Mouse (Mus musculus): Measurements from ENCODE around the gene Ccni. TPM values are rescaled to one million over a fixed set of nuclear protein-coding genes. Genes with fewer than 3 reads are reported as not detected.

The Ccni gene
- polyA plus RNA-seq, 1 experiment from 2014 or later: 147 TPM

- H3K9me3 ChIP-seq (ENCODE audit: control insufficient read depth, low read length): no peaks in the 10 kb centered on the region
- no peak overlapping the region for H3K4me2 ChIP-seq (ENCODE audit: low read depth, severe bottlenecking)
- H3K27ac ChIP-seq (replicated peaks; ENCODE audit: low read depth, low read length): no peak overlapping the region
- no peak overlapping the region for H3K9ac ChIP-seq (ENCODE audit: low read length)
- no peaks in the 10 kb centered on the region for H3K4me1 ChIP-seq (ENCODE audit: control insufficient read depth, insufficient read depth, low read length)
- peaks cover 32% of the 10 kb centered on the region for H3K36me3 ChIP-seq (ENCODE audit: control insufficient read depth, insufficient read depth, low read length)
- ATAC-seq (ENCODE audit: insufficient number of reproducible peaks, low FRiP score, low TSS enrichment, low read depth): no peak
- peak; percentile 58 for DNase-seq (ENCODE audit: low spot score)
- 81% methylated on average over 3 of the region's 3 CpGs for WGBS
- H3K4me3 ChIP-seq (ENCODE audit: low read depth, low read length): no peak overlapping the region
- H3K27me3 ChIP-seq (ENCODE audit: control insufficient read depth, insufficient read depth, low read length): no peaks in the 10 kb centered on the region
These were observed 42.8 kb downstream of the Ccni start for GRCm38 (mm10) chr5:93163541-93163940.

GRCm38 (mm10) chr5:93154401-93154800 lies 51.9 kb downstream of the Ccni start:
- Histone ChIP-seq H3K4me3 (ENCODE audit: low read depth, low read length) (no peak overlapping the region), H3K27me3 (ENCODE audit: control insufficient read depth, insufficient read depth, low read length) (no peaks in the 10 kb centered on the region), H3K9me3 (ENCODE audit: control insufficient read depth, low read length) (no peaks in the 10 kb centered on the region), H3K9ac (ENCODE audit: low read length) (no peak overlapping the region), H3K27ac (replicated peaks; ENCODE audit: low read depth, low read length) (no peak overlapping the region), H3K4me1 (ENCODE audit: control insufficient read depth, insufficient read depth, low read length) (no peaks in the 10 kb centered on the region), H3K36me3 (ENCODE audit: control insufficient read depth, insufficient read depth, low read length) (peaks cover 11% of the 10 kb centered on the region), H3K4me2 (ENCODE audit: low read depth, severe bottlenecking) (no peak overlapping the region)
- DNase-seq (ENCODE audit: low spot score): no peak
- no peak for ATAC-seq (ENCODE audit: insufficient number of reproducible peaks, low FRiP score, low TSS enrichment, low read depth)
- WGBS: 94% methylated on average over 11 of the region's 11 CpGs

- Histone ChIP-seq H3K9me3 (ENCODE audit: control insufficient read depth, low read length) (no peaks in the 10 kb centered on the region), H3K36me3 (ENCODE audit: control insufficient read depth, insufficient read depth, low read length) (peaks cover 10% of the 10 kb centered on the region), H3K27me3 (ENCODE audit: control insufficient read depth, insufficient read depth, low read length) (no peaks in the 10 kb centered on the region), H3K9ac (ENCODE audit: low read length) (no peak overlapping the region), H3K4me3 (ENCODE audit: low read depth, low read length) (no peak overlapping the region), H3K4me2 (ENCODE audit: low read depth, severe bottlenecking) (no peak overlapping the region), H3K4me1 (ENCODE audit: control insufficient read depth, insufficient read depth, low read length) (no peaks in the 10 kb centered on the region), H3K27ac (replicated peaks; ENCODE audit: low read depth, low read length) (no peak overlapping the region)
- DNase-seq (ENCODE audit: low spot score) (no peak), ATAC-seq (ENCODE audit: insufficient number of reproducible peaks, low FRiP score, low TSS enrichment, low read depth) (no peak)
- WGBS: 83% methylated on average over 4 of the region's 4 CpGs
These were observed 53.8 kb downstream of the Ccni start for GRCm38 (mm10) chr5:93152451-93152850.

GRCm38 (mm10) chr5:93151985-93152384 lies 54.3 kb downstream of the Ccni start:
- WGBS: 92% methylated on average over 6 of the region's 6 CpGs
- peaks cover 10% of the 10 kb centered on the region for H3K36me3 ChIP-seq (ENCODE audit: control insufficient read depth, insufficient read depth, low read length)
- ATAC-seq (ENCODE audit: insufficient number of reproducible peaks, low FRiP score, low TSS enrichment, low read depth) (no peak), DNase-seq (ENCODE audit: low spot score) (no peak)
- no peaks in the 10 kb centered on the region for H3K9me3 ChIP-seq (ENCODE audit: control insufficient read depth, low read length)
- H3K4me1 ChIP-seq (ENCODE audit: control insufficient read depth, insufficient read depth, low read length): no peaks in the 10 kb centered on the region
- no peak overlapping the region for H3K27ac ChIP-seq (replicated peaks; ENCODE audit: low read depth, low read length)
- H3K27me3 ChIP-seq (ENCODE audit: control insufficient read depth, insufficient read depth, low read length): no peaks in the 10 kb centered on the region
- H3K4me3 ChIP-seq (ENCODE audit: low read depth, low read length): no peak overlapping the region
- no peak overlapping the region for H3K9ac ChIP-seq (ENCODE audit: low read length)
- H3K4me2 ChIP-seq (ENCODE audit: low read depth, severe bottlenecking): no peak overlapping the region

GRCm38 (mm10) chr5:93149969-93150777 lies 56.1 kb downstream of the Ccni start:
- 91% methylated on average over 12 of the region's 12 CpGs for WGBS
- Histone ChIP-seq H3K4me2 (ENCODE audit: low read depth, severe bottlenecking) (no peak overlapping the region), H3K4me1 (ENCODE audit: control insufficient read depth, insufficient read depth, low read length) (peaks cover 3% of the 10 kb centered on the region; the same call in 1 of the 2 replicates), H3K27ac (replicated peaks; ENCODE audit: low read depth, low read length) (no peak overlapping the region), H3K9me3 (ENCODE audit: control insufficient read depth, low read length) (no peaks in the 10 kb centered on the region), H3K27me3 (ENCODE audit: control insufficient read depth, insufficient read depth, low read length) (no peaks in the 10 kb centered on the region), H3K36me3 (ENCODE audit: control insufficient read depth, insufficient read depth, low read length) (peaks cover 4% of the 10 kb centered on the region), H3K9ac (ENCODE audit: low read length) (no peak overlapping the region), H3K4me3 (ENCODE audit: low read depth, low read length) (no peak overlapping the region)
- DNase-seq (ENCODE audit: low spot score): no peak
- ATAC-seq (ENCODE audit: insufficient number of reproducible peaks, low FRiP score, low TSS enrichment, low read depth): no peak

GRCm38 (mm10) chr5:93145504-93145903 lies 60.8 kb downstream of the Ccni start:
- no peak for DNase-seq (ENCODE audit: low spot score)
- H3K4me1 ChIP-seq (ENCODE audit: control insufficient read depth, insufficient read depth, low read length): peaks cover 7% of the 10 kb centered on the region
- no peak for ATAC-seq (ENCODE audit: insufficient number of reproducible peaks, low FRiP score, low TSS enrichment, low read depth)
- H3K36me3 ChIP-seq (ENCODE audit: control insufficient read depth, insufficient read depth, low read length): peaks cover 4% of the 10 kb centered on the region
- H3K9ac ChIP-seq (ENCODE audit: low read length): no peak overlapping the region
- H3K4me3 ChIP-seq (ENCODE audit: low read depth, low read length): no peak overlapping the region
- H3K27me3 ChIP-seq (ENCODE audit: control insufficient read depth, insufficient read depth, low read length): no peaks in the 10 kb centered on the region
- WGBS: 87% methylated on average over 6 of the region's 6 CpGs
- H3K4me2 ChIP-seq (ENCODE audit: low read depth, severe bottlenecking): no peak overlapping the region
- H3K9me3 ChIP-seq (ENCODE audit: control insufficient read depth, low read length): no peaks in the 10 kb centered on the region
- no peak overlapping the region for H3K27ac ChIP-seq (replicated peaks; ENCODE audit: low read depth, low read length)

- WGBS: 31% methylated on average over 5 of the region's 5 CpGs
- no peaks in the 10 kb centered on the region for H3K27me3 ChIP-seq (ENCODE audit: control insufficient read depth, insufficient read depth, low read length)
- no peak overlapping the region for H3K9ac ChIP-seq (ENCODE audit: low read length)
- H3K4me3 ChIP-seq (ENCODE audit: low read depth, low read length): no peak overlapping the region
- H3K36me3 ChIP-seq (ENCODE audit: control insufficient read depth, insufficient read depth, low read length): peaks cover 8% of the 10 kb centered on the region
- DNase-seq (ENCODE audit: low spot score) (no peak), ATAC-seq (ENCODE audit: insufficient number of reproducible peaks, low FRiP score, low TSS enrichment, low read depth) (no peak)
- H3K4me2 ChIP-seq (ENCODE audit: low read depth, severe bottlenecking): no peak overlapping the region
- no peaks in the 10 kb centered on the region for H3K9me3 ChIP-seq (ENCODE audit: control insufficient read depth, low read length)
- no peak overlapping the region for H3K27ac ChIP-seq (replicated peaks; ENCODE audit: low read depth, low read length)
- H3K4me1 ChIP-seq (ENCODE audit: control insufficient read depth, insufficient read depth, low read length): peaks cover 7% of the 10 kb centered on the region
These were observed 61.4 kb downstream of the Ccni start for GRCm38 (mm10) chr5:93144874-93145273.

GRCm38 (mm10) chr5:93143360-93144091 lies 62.8 kb downstream of the Ccni start:
- WGBS: 53% methylated on average over 12 of the region's 12 CpGs
- Histone ChIP-seq H3K4me1 (ENCODE audit: control insufficient read depth, insufficient read depth, low read length) (peaks cover 7% of the 10 kb centered on the region), H3K4me3 (ENCODE audit: low read depth, low read length) (no peak overlapping the region), H3K9me3 (ENCODE audit: control insufficient read depth, low read length) (no peaks in the 10 kb centered on the region), H3K4me2 (ENCODE audit: low read depth, severe bottlenecking) (no peak overlapping the region), H3K9ac (ENCODE audit: low read length) (no peak overlapping the region), H3K27me3 (ENCODE audit: control insufficient read depth, insufficient read depth, low read length) (no peaks in the 10 kb centered on the region), H3K27ac (replicated peaks; ENCODE audit: low read depth, low read length) (no peak overlapping the region), H3K36me3 (ENCODE audit: control insufficient read depth, insufficient read depth, low read length) (peaks cover 8% of the 10 kb centered on the region)
- no peak for DNase-seq (ENCODE audit: low spot score)
- ATAC-seq (ENCODE audit: insufficient number of reproducible peaks, low FRiP score, low TSS enrichment, low read depth): no peak

Measured in limb, embryonic 11.5 days (tissue).